In genomic region chr2:153080841-153081523, GRCm38 (mm10) we compare ENCODE assay signal across 9 mouse cellular contexts. TPM values are rescaled to one million over a fixed set of nuclear protein-coding genes. Genes with fewer than 3 reads are reported as not detected.
DNase-seq lines count a peak whose midpoint lies in the region; ATAC-seq and TF ChIP-seq lines count a peak whose summit lies in the region.
"Had no signal": no experiment of that assay in that cellular context is flagged by ENCODE, and none has a peak within 500 bp of the region (broad histone marks: within the 10 kb centered on the region; RNA-seq: fewer than 3 reads in every experiment).

No protein-coding gene starts in this region.

- H3K9ac ChIP-seq in MEL (ENCODE audit: control insufficient read depth, low read depth, low read length, poor library complexity, severe bottlenecking) = no peak overlapping the region
- H3K9ac ChIP-seq in liver, postnatal 0 days (replicated peaks) = no peak overlapping the region
- H3K9ac ChIP-seq: limb, embryonic 13.5 days had no signal

- no peak for TF ChIP-seq POLR2A in MEL (IDR thresholded peaks at IDR 0.05; ENCODE audit: control insufficient read depth in 1 of 2, insufficient read depth in 1 of 2, low read depth in 1 of 2, low read length in 2 of 2, poor library complexity in 1 of 2)

- ATAC-seq in liver, postnatal 0 days = no peak

- TF ChIP-seq CTCF in C2C12 (IDR thresholded peaks at IDR 0.05; ENCODE audit: control insufficient read depth, insufficient read depth, insufficient read length) = peak; percentile 76
- peak; percentile 84 to 99 (median 87) for TF ChIP-seq CTCF in MEL (IDR thresholded peaks at IDR 0.05 in 2 of 3, conservative IDR thresholded peaks at IDR 0.05 in 1 of 3; ENCODE audit: control insufficient read depth in 1 of 3, insufficient read depth in 1 of 3, low read depth in 2 of 3, low read length in 3 of 3, poor library complexity in 1 of 3, severe bottlenecking in 1 of 3)
- peak; percentile 99 for TF ChIP-seq CTCF in liver, postnatal 0 days (IDR thresholded peaks at IDR 0.05; ENCODE audit: low read depth)

- no peaks in the 10 kb centered on the region for H3K79me2 ChIP-seq in C2C12 (ENCODE audit: control insufficient read depth, insufficient read depth)
- H3K79me2 ChIP-seq in MEL (ENCODE audit: control insufficient read depth, insufficient read depth, low read length, poor library complexity) = no peaks in the 10 kb centered on the region

- WGBS in liver, postnatal 0 days (ENCODE audit: insufficient replicate concordance) = 46% methylated on average over 32 of the region's 32 CpGs

- TF ChIP-seq RAD21 in MEL (IDR thresholded peaks at IDR 0.05; ENCODE audit: low read depth, low read length) = peak; percentile 81

- no peak for TF ChIP-seq EP300 in MEL (IDR thresholded peaks at IDR 0.05; ENCODE audit: low read depth in 1 of 2, low read length in 2 of 2)
- no peak for TF ChIP-seq EP300 in liver, postnatal 0 days (IDR thresholded peaks at IDR 0.05; ENCODE audit: low read depth)

- H3K9me3 ChIP-seq in MEL (replicated peaks; ENCODE audit: insufficient read depth, low read length) = no peaks in the 10 kb centered on the region
- no peaks in the 10 kb centered on the region for H3K9me3 ChIP-seq in liver, postnatal 0 days (ENCODE audit: low read length)
- H3K9me3 ChIP-seq: limb, embryonic 13.5 days had no signal

- H3K27me3 ChIP-seq in C2C12 (ENCODE audit: control insufficient read depth, insufficient read depth, insufficient read length) = peaks cover 34% of the 10 kb centered on the region
- no peaks in the 10 kb centered on the region for H3K27me3 ChIP-seq in MEL (ENCODE audit: control insufficient read depth in 1 of 2, insufficient read depth in 2 of 2, low read length in 2 of 2)
- H3K27me3 ChIP-seq in liver, postnatal 0 days (ENCODE audit: insufficient read depth, low read length) = no peaks in the 10 kb centered on the region

- H3K4me3 ChIP-seq in C2C12 (ENCODE audit: insufficient read depth, poor library complexity, severe bottlenecking) = no peak overlapping the region
- H3K4me3 ChIP-seq in MEL (ENCODE audit: control insufficient read depth in 1 of 2, insufficient read depth in 1 of 2, low read depth in 2 of 2, low read length in 2 of 2) = no peak overlapping the region
- H3K4me3 ChIP-seq in liver, postnatal 0 days (ENCODE audit: low read depth, low read length) = no peak overlapping the region
- H3K4me3 ChIP-seq: limb, embryonic 13.5 days had no signal

- peak; percentile 91 for DNase-seq in MEL (ENCODE audit: low read depth, low spot score)
- DNase-seq in cerebellum, adult 11 months = peak; percentile 76
- peak; percentile 79 to 83 for DNase-seq in frontal cortex, postnatal 36 days (ENCODE audit: low spot score in 2 of 2)
- peak; percentile 83 for DNase-seq in kidney, postnatal 14 days
- DNase-seq in liver, postnatal 0 days = peak; percentile 89
- DNase-seq in right cerebral cortex, adult 2 months (ENCODE audit: low spot score in 2 of 2) = peak; percentile 84 to 87
- DNase-seq in urinary bladder, postnatal 14 days (ENCODE audit: low spot score) = peak; percentile 83

- no peak overlapping the region for H3K4me2 ChIP-seq in liver, postnatal 0 days (ENCODE audit: low read depth, low read length)
- H3K4me2 ChIP-seq: limb, embryonic 13.5 days had no signal

- H3K27ac ChIP-seq in MEL (ENCODE audit: control insufficient read depth, low read depth, low read length) = no peak overlapping the region
- H3K27ac ChIP-seq in liver, postnatal 0 days (ENCODE audit: low read depth) = no peak overlapping the region
- H3K27ac ChIP-seq: limb, embryonic 13.5 days had no signal

- no peaks in the 10 kb centered on the region for H3K4me1 ChIP-seq in MEL (ENCODE audit: control insufficient read depth in 1 of 2, insufficient read depth in 2 of 2, low read length in 2 of 2)
- H3K4me1 ChIP-seq in liver, postnatal 0 days (ENCODE audit: insufficient read depth) = peaks cover 20% of the 10 kb centered on the region
- H3K4me1 ChIP-seq: limb, embryonic 13.5 days had no signal

- H3K79me3 ChIP-seq in C2C12 (ENCODE audit: low read depth) = no peaks in the 10 kb centered on the region

- H3K36me3 ChIP-seq in C2C12 (ENCODE audit: control insufficient read depth, insufficient read depth) (no peaks in the 10 kb centered on the region), MEL (ENCODE audit: control insufficient read depth in 1 of 2, insufficient read depth in 2 of 2, low read length in 2 of 2) (no peaks in the 10 kb centered on the region)
- no peaks in the 10 kb centered on the region for H3K36me3 ChIP-seq in liver, postnatal 0 days (replicated peaks; ENCODE audit: insufficient read depth, low read length)
- H3K36me3 ChIP-seq: limb, embryonic 13.5 days had no signal

- no peak overlapping the region for H3ac ChIP-seq in C2C12 (ENCODE audit: control insufficient read depth, insufficient read length, low read depth)

TF ChIP-seq in C2C12, 6 proteins besides CTCF, POLR2A, EP300 and RAD21:
- TF ChIP-seq FOSL1 (IDR thresholded peaks at IDR 0.05; ENCODE audit: insufficient read depth, low read length, poor library complexity, severe bottlenecking) = no peak

TF ChIP-seq in MEL, 35 proteins besides CTCF, POLR2A, EP300 and RAD21:
- peak; percentile 32; the same call in 1 of the 2 replicates for TF ChIP-seq SIN3A (IDR thresholded peaks at IDR 0.05; ENCODE audit: low read length)
- TF ChIP-seq SMC3 (IDR thresholded peaks at IDR 0.05; ENCODE audit: low read depth, low read length) = peak; percentile 94
- peak; percentile 71 for TF ChIP-seq ZC3H11A (IDR thresholded peaks at IDR 0.05; ENCODE audit: low read depth, low read length)
- no peak for TF ChIP-seq USF1 (IDR thresholded peaks at IDR 0.05; ENCODE audit: low read depth, low read length)
- TF ChIP-seq USF2 (IDR thresholded peaks at IDR 0.05; ENCODE audit: borderline replicate concordance in 1 of 2, insufficient read depth in 1 of 2, low read depth in 1 of 2, low read length in 2 of 2) = no peak
- no peak for TF ChIP-seq ELF1 (IDR thresholded peaks at IDR 0.05; ENCODE audit: low read depth, low read length)
- no peak for TF ChIP-seq NRF1 (IDR thresholded peaks at IDR 0.05; ENCODE audit: insufficient read depth, low read depth, low read length, poor library complexity, severe bottlenecking)
- 0 out of 2 replicates have a peak, but pooled peaks have one; percentile 31 for TF ChIP-seq ZNF384 (IDR thresholded peaks at IDR 0.05; ENCODE audit: low read depth, low read length)
- peak; percentile 81 for TF ChIP-seq GATA1 (IDR thresholded peaks at IDR 0.05; ENCODE audit: low read depth, low read length)
- no peak for TF ChIP-seq CHD1 (IDR thresholded peaks at IDR 0.05; ENCODE audit: low read depth, low read length)
- TF ChIP-seq ZKSCAN1 (IDR thresholded peaks at IDR 0.05; ENCODE audit: low read depth, low read length) = no peak
- no peak; the same call in 1 of the 2 replicates for TF ChIP-seq JUND (IDR thresholded peaks at IDR 0.05; ENCODE audit: low read depth, low read length)

RNA-seq across cellular contexts. Expression of gene Ccm2l, which starts 15.2 kb away (rescaled TPM):
- not detected for polyA plus RNA-seq in C2C12 (2012; fragmentation: generic; extraction: Trizol)
- total RNA-seq in MEL (2012; rRNA removed) = not detected in 2 replicates
- not detected for polyA plus RNA-seq in MEL (2012; ENCODE audit: insufficient read depth in 1 of 2, insufficient read length in 2 of 2, low read depth in 1 of 2, low replicate concordance in 2 of 2, missing spikeins in 1 of 2)
- 0.89 and 1.1 TPM in 2 replicates for polyA plus RNA-seq in liver, postnatal 0 days (2015; fragmentation: Nextera tagmentation; extraction: Ambion mirVana)

RNA-seq across cellular contexts. Expression of gene Hck, which starts 27.3 kb away (rescaled TPM):
- polyA plus RNA-seq in C2C12 (2012; fragmentation: generic; extraction: Trizol) (0.32 TPM), MEL (2012; ENCODE audit: insufficient read depth in 1 of 2, insufficient read length in 2 of 2, low read depth in 1 of 2, low replicate concordance in 2 of 2, missing spikeins in 1 of 2) (not detected)
- not detected in 2 replicates for total RNA-seq in MEL (2012; rRNA removed)
- polyA plus RNA-seq in liver, postnatal 0 days (2015; fragmentation: Nextera tagmentation; extraction: Ambion mirVana) = 13.3 and 14.0 TPM in 2 replicates

RNA-seq across cellular contexts. Expression of gene Xkr7, which starts 49.3 kb away (rescaled TPM):
- not detected for polyA plus RNA-seq in C2C12 (2012; fragmentation: generic; extraction: Trizol)
- not detected in 2 replicates for total RNA-seq in MEL (2012; rRNA removed)
- not detected for polyA plus RNA-seq in MEL (2012; ENCODE audit: insufficient read depth in 1 of 2, insufficient read length in 2 of 2, low read depth in 1 of 2, low replicate concordance in 2 of 2, missing spikeins in 1 of 2)
- polyA plus RNA-seq in liver, postnatal 0 days (2015; fragmentation: Nextera tagmentation; extraction: Ambion mirVana) = not detected in 2 replicates
- polyA plus RNA-seq: limb, embryonic 13.5 days had no signal

Comparison
In these comparisons a context has a peak if more than half of its experiments do, and no peak if none do; other contexts are left out.
1. RNA of gene Hck, which starts 27.3 kb away (polyA plus RNA-seq): 13.3 to 14.0 TPM in liver, postnatal 0 days; 0.32 TPM in C2C12 (single experiment) and not detected in MEL; every median in the first group is over 10 times any median in the second.
2. Peak in every context shown above with its lines, with median percentiles within 50 percentile points of each other: CTCF ChIP-seq and DNase-seq.